Mouse (Mus musculus) lung, embryonic 14.5 days (tissue): ENCODE measurements around the gene Dand5. TPM values are rescaled to one million over a fixed set of nuclear protein-coding genes. Genes with fewer than 3 reads are reported as not detected.
A peak's percentile ranks its signal among the peaks of the same experiment; 100 is the strongest.

Source experiments
- ATAC-seq: fragments of 200-750 bp; cut with Nextera tagmentation; 2 replicates; pipeline ENCODE4 v1.8.0; 2017; ENCODE audit warnings: mild to moderate bottlenecking, moderate TSS enrichment, moderate library complexity; ENCODE audit not compliant: insufficient read depth
- DNase-seq: peaks from one replicate; pipeline ENCODE4 v3.0.0-alpha.2; 2015
- H3K27ac ChIP-seq: fragments of 300-500 bp; sonication (generic); 2 replicates; pipeline ENCODE4 v1.5.1; 2014; ENCODE audit warnings: low read depth, mild to moderate bottlenecking, moderate library complexity
- H3K27me3 ChIP-seq: fragments of 300-500 bp; sonication (generic); 2 replicates; pipeline ENCODE4 v1.6.1; 2014; ENCODE audit warnings: low read length, control low read depth; ENCODE audit not compliant: insufficient read depth
- H3K36me3 ChIP-seq: fragments of 300-500 bp; sonication (generic); 2 replicates; pipeline ENCODE4 v1.6.1; 2014; ENCODE audit warnings: control low read depth; ENCODE audit not compliant: insufficient read depth
- H3K4me1 ChIP-seq: fragments of 300-500 bp; sonication (generic); 2 replicates; pipeline ENCODE4 v1.6.1; 2014; ENCODE audit warnings: antibody characterized with exemption, control low read depth; ENCODE audit not compliant: insufficient read depth
- H3K4me2 ChIP-seq: fragments of 300-500 bp; sonication (generic); 2 replicates; pipeline ENCODE4 v1.6.1; 2014; ENCODE audit warnings: mild to moderate bottlenecking
- H3K4me3 ChIP-seq: fragments of 300-500 bp; sonication (generic); 2 replicates; pipeline ENCODE4 v1.5.1; 2014; ENCODE audit warnings: low read depth, low read length
- H3K9ac ChIP-seq: fragments of 300-500 bp; sonication (generic); 2 replicates; pipeline ENCODE4 v1.6.1; 2014
- H3K9me3 ChIP-seq: fragments of 300-500 bp; sonication (generic); 2 replicates; pipeline ENCODE4 v1.6.1; 2016; ENCODE audit warnings: low read depth, low read length, control low read depth
- CTCF ChIP-seq: IDR thresholded peaks from 2 replicates; pipeline ENCODE4 v1.5.1; 2016; ENCODE audit warnings: antibody characterized with exemption, low read depth
- WGBS: fragments of 180-500 bp; shearing (Covaris S2); extraction: QIAGEN DNeasy Blood & Tissue Kit; methylation state at CpG from one replicate; pipeline ENCODE4 v1.1.7; 2014; 5-methylcytosine and 5-hydroxymethylcytosine counted together
- polyA plus RNA-seq: library from polyadenylated mRNA; unstranded; fragments of >200 nt; fragmentation: Nextera tagmentation; extraction: Ambion mirVana; gene quantifications from 2 replicates; pipeline ENCODE4 v1.2.1, GENCODE M21; 2014

Dand5 gene
- polyA plus RNA-seq, 1 experiment from 2014 or later, result 4.6 TPM

- WGBS, result 30% methylated on average over 11 of the region's 11 CpGs
- peaks cover 67% of the 10 kb centered on the region for H3K27me3 ChIP-seq
- no peak overlapping the region; the same call in 1 of the 2 replicates for H3K9ac ChIP-seq
- DNase-seq (no peak), ATAC-seq (no peak)
- H3K4me2 ChIP-seq, result peak overlapping the region; percentile 45
- H3K4me1 ChIP-seq, result peaks cover 53% of the 10 kb centered on the region
- no peaks in the 10 kb centered on the region; the same call in 1 of the 2 replicates for H3K36me3 ChIP-seq
- H3K9me3 ChIP-seq, result no peaks in the 10 kb centered on the region
- H3K27ac ChIP-seq, result no peak overlapping the region
- no peak for TF ChIP-seq CTCF
- H3K4me3 ChIP-seq, result 0 out of 2 replicates have a peak overlapping the region, but pooled peaks have one; percentile 16
Measured at GRCm38 (mm10) chr8:84786801-84787467, 35.7 kb downstream of the Dand5 start.

GRCm38 (mm10) chr8:84785756-84786677 lies 36.6 kb downstream of the Dand5 start:
- no peak for TF ChIP-seq CTCF

GRCm38 (mm10) chr8:84785506-84785755 lies 37.2 kb downstream of the Dand5 start:
- H3K4me3 ChIP-seq, result peak overlapping the region; percentile 16; the same call in 1 of the 2 replicates
- no peak overlapping the region; the same call in 1 of the 2 replicates for H3K4me2 ChIP-seq
- H3K27me3 ChIP-seq, result peaks cover 83% of the 10 kb centered on the region
- H3K27ac ChIP-seq, result no peak overlapping the region
- H3K9ac ChIP-seq, result no peak overlapping the region
- no peaks in the 10 kb centered on the region for H3K9me3 ChIP-seq
- H3K36me3 ChIP-seq, result no peaks in the 10 kb centered on the region; the same call in 1 of the 2 replicates
- ATAC-seq, result no peak
- peaks cover 48% of the 10 kb centered on the region for H3K4me1 ChIP-seq
- no peak for DNase-seq
- 25% methylated on average over 11 of the region's 11 CpGs for WGBS
- TF ChIP-seq CTCF, result no peak

More at GRCm38 (mm10) chr8:84785756-84786677, 36.6 kb downstream of the Dand5 start:
- peak overlapping the region; percentile 16 for H3K4me3 ChIP-seq
- WGBS, result 16% methylated on average over 38 of the region's 38 CpGs
- ATAC-seq (peak; percentile 43), DNase-seq (peak; percentile 66)
- peak overlapping the region; percentile 45 for H3K4me2 ChIP-seq
- no peak overlapping the region for H3K9ac ChIP-seq
- no peak overlapping the region for H3K27ac ChIP-seq
- no peaks in the 10 kb centered on the region for H3K9me3 ChIP-seq
- H3K4me1 ChIP-seq, result peaks cover 53% of the 10 kb centered on the region
- H3K27me3 ChIP-seq, result peaks cover 77% of the 10 kb centered on the region
- no peaks in the 10 kb centered on the region; the same call in 1 of the 2 replicates for H3K36me3 ChIP-seq

- Histone ChIP-seq H3K4me1 (peaks cover 43% of the 10 kb centered on the region), H3K4me3 (peak overlapping the region; percentile 24), H3K4me2 (peak overlapping the region; percentile 50), H3K27me3 (peaks cover 88% of the 10 kb centered on the region), H3K27ac (no peak overlapping the region), H3K9me3 (no peaks in the 10 kb centered on the region), H3K9ac (peak overlapping the region; percentile 3; the same call in 1 of the 2 replicates), H3K36me3 (no peaks in the 10 kb centered on the region; the same call in 1 of the 2 replicates)
- DNase-seq, result peak; percentile 23
- no peak; the same call in 1 of the 2 replicates for ATAC-seq
- TF ChIP-seq CTCF, result no peak
- 10% methylated on average over 48 of the region's 48 CpGs for WGBS
Measured at GRCm38 (mm10) chr8:84784681-84785505, 37.7 kb downstream of the Dand5 start.

- peak; percentile 63 for DNase-seq
- ATAC-seq, result no peak
- no peaks in the 10 kb centered on the region for H3K9me3 ChIP-seq
- no peaks in the 10 kb centered on the region; the same call in 1 of the 2 replicates for H3K36me3 ChIP-seq
- peak overlapping the region; percentile 50 for H3K4me2 ChIP-seq
- H3K9ac ChIP-seq, result 0 out of 2 replicates have a peak overlapping the region, but pooled peaks have one; percentile 3
- H3K27ac ChIP-seq, result no peak overlapping the region
- peaks cover 96% of the 10 kb centered on the region for H3K27me3 ChIP-seq
- WGBS, result 10% methylated on average over 33 of the region's 33 CpGs
- peak overlapping the region; percentile 24 for H3K4me3 ChIP-seq
- H3K4me1 ChIP-seq, result peaks cover 40% of the 10 kb centered on the region
- no peak for TF ChIP-seq CTCF
Measured at GRCm38 (mm10) chr8:84783919-84784581, 38.6 kb downstream of the Dand5 start.

GRCm38 (mm10) chr8:84783198-84783918 lies 39.3 kb downstream of the Dand5 start:
- no peak for TF ChIP-seq CTCF
- 35% methylated on average over 11 of the region's 11 CpGs for WGBS
- Histone ChIP-seq H3K9me3 (no peaks in the 10 kb centered on the region), H3K4me3 (no peak overlapping the region), H3K9ac (no peak overlapping the region), H3K4me2 (no peak overlapping the region), H3K27me3 (peaks cover 100% of the 10 kb centered on the region), H3K36me3 (no peaks in the 10 kb centered on the region; the same call in 1 of the 2 replicates), H3K27ac (no peak overlapping the region), H3K4me1 (peaks cover 40% of the 10 kb centered on the region)
- ATAC-seq, result no peak
- no peak for DNase-seq
